Mouse (Mus musculus) embryo, embryonic 10.5 days (tissue): ENCODE results near the gene Aldh1a2.

Experiments
- DNase-seq: peaks from one replicate; pipeline ENCODE4 v3.0.0-alpha.2; 2015; ENCODE audit warnings: low spot score

Gene Aldh1a2

GRCm38 (mm10) chr9:71216036-71216995 is 727 bp downstream of the Aldh1a2 start:
- peak; percentile 68 for DNase-seq

- peak; percentile 68 for DNase-seq
Observed at GRCm38 (mm10) chr9:71216996-71217792, 1.6 kb downstream of the Aldh1a2 start.

GRCm38 (mm10) chr9:71217793-71218095 is 2.2 kb downstream of the Aldh1a2 start:
- DNase-seq = peak; percentile 61

GRCm38 (mm10) chr9:71219161-71219560 is 3.6 kb downstream of the Aldh1a2 start:
- no peak for DNase-seq

GRCm38 (mm10) chr9:71220401-71220800 is 4.8 kb downstream of the Aldh1a2 start:
- DNase-seq = no peak

- no peak for DNase-seq
Observed at GRCm38 (mm10) chr9:71227226-71227970, 11.8 kb downstream of the Aldh1a2 start.

GRCm38 (mm10) chr9:71230011-71230410 is 14.4 kb downstream of the Aldh1a2 start:
- peak; percentile 48 for DNase-seq

- no peak for DNase-seq
Observed at GRCm38 (mm10) chr9:71236540-71236939, 21.0 kb downstream of the Aldh1a2 start.

- DNase-seq = no peak
Observed at GRCm38 (mm10) chr9:71239926-71240325, 24.3 kb downstream of the Aldh1a2 start.

- DNase-seq = peak; percentile 52
Observed at GRCm38 (mm10) chr9:71241515-71242411, 26.2 kb downstream of the Aldh1a2 start.

GRCm38 (mm10) chr9:71242412-71242781 is 26.8 kb downstream of the Aldh1a2 start:
- DNase-seq = no peak

GRCm38 (mm10) chr9:71254380-71254779 is 38.8 kb downstream of the Aldh1a2 start:
- no peak for DNase-seq

GRCm38 (mm10) chr9:71262711-71263110 is 47.1 kb downstream of the Aldh1a2 start:
- peak; percentile 15 for DNase-seq

GRCm38 (mm10) chr9:71269711-71270110 is 54.1 kb downstream of the Aldh1a2 start:
- DNase-seq = no peak

- no peak for DNase-seq
Observed at GRCm38 (mm10) chr9:71270205-71270604, 54.6 kb downstream of the Aldh1a2 start.

- DNase-seq = peak; percentile 32
Observed at GRCm38 (mm10) chr9:71276149-71276721, 60.6 kb downstream of the Aldh1a2 start.

GRCm38 (mm10) chr9:71278741-71279140 is 63.2 kb downstream of the Aldh1a2 start:
- no peak for DNase-seq

GRCm38 (mm10) chr9:71283156-71283555 is 67.6 kb downstream of the Aldh1a2 start:
- no peak for DNase-seq

GRCm38 (mm10) chr9:71285231-71285630 is 69.6 kb downstream of the Aldh1a2 start:
- no peak for DNase-seq

- DNase-seq = no peak
Observed at GRCm38 (mm10) chr9:71286420-71286819, 70.8 kb downstream of the Aldh1a2 start.

GRCm38 (mm10) chr9:71288738-71289137 is 73.1 kb downstream of the Aldh1a2 start:
- DNase-seq = no peak
